Mouse (Mus musculus) CD4-positive, CD25-positive, alpha-beta regulatory T cell, adult 4 months (primary cell): ENCODE measurements around the gene Agap1. TPM values are rescaled to one million over a fixed set of nuclear protein-coding genes. Genes with fewer than 3 reads are reported as not detected.

Experiments
- ATAC-seq: one replicate; pipeline ENCODE4 v1.8.0; 2017
- polyA plus RNA-seq, 2 experiments: library from polyadenylated mRNA; unstranded; fragments of 100-300 nt; shearing (Covaris generic); gene quantifications; one replicate each; pipeline ENCODE4 v1.2.1; 2017

The Agap1 gene
- polyA plus RNA-seq, 2 experiments from 2014 or later, result 0.20 TPM; not detected in 1

DNA sequence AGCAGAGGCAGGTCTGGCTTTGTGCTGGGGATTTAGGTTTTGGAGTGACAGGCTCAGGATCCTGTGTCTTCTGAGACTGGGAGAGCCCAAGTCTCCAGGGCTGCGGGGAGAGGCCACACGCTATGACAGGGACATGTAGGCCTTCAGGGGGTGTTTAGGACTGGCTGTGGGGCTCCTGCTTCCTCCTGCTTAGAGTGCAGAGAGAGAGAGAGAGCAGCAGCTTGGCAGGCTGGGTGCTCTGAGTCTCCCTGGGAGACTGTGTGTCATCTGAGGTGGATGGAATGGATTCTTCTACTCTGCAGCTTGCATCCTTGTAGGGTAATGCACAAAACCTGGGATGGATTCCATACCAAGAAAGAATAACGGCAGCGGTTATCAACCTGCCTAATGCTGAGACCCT is 122.4 kb downstream of the Agap1 start:
- no peak for ATAC-seq

DNA sequence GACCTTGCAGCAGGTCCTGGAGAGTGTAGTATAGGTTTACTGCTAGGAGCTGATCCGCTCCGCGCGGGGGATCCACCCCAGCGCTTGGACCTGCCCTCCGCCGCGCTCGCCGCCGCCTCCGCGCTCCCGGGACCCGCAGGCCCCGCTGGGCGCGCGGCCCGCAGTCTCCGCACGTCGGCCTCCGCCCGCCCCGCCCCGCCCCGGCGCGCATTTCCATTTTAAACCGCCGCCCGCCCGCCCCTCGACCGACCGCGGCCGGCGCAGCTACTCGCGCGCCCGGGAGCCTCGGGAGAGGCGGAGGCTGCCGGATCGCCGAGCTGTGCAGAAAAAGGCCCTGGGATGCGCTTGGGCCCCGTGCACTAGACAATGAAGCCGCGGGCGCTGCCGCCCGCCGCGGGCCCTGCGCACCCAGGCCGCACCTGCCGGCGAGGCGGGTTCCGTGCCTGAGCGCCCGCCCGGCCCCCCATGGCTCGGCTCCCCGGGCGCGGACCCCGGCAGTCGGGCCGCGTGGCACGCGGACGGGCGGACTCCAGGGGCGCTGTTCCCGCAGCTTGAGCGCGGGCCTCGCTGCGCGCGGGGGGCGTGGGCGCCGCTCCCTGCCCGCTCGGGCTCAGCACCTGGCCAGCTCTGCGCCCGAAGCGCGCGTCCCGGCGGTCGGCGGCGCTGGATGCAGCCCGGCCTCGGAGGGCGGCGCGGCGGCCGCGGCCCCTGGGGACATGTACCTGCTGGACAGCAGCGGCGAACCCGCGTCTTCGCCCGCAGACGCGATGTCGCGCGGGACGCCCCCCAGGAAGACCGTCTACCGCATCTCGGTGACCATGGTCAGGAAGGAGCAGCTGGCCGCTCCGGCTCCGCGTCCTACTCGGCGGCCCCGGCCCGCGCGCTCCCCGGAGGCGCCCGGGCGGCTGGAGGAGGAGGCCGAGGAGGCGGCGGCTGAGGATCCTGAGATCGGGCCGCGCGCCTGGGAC is 125.7 kb downstream of the Agap1 start:
- no peak for ATAC-seq

DNA sequence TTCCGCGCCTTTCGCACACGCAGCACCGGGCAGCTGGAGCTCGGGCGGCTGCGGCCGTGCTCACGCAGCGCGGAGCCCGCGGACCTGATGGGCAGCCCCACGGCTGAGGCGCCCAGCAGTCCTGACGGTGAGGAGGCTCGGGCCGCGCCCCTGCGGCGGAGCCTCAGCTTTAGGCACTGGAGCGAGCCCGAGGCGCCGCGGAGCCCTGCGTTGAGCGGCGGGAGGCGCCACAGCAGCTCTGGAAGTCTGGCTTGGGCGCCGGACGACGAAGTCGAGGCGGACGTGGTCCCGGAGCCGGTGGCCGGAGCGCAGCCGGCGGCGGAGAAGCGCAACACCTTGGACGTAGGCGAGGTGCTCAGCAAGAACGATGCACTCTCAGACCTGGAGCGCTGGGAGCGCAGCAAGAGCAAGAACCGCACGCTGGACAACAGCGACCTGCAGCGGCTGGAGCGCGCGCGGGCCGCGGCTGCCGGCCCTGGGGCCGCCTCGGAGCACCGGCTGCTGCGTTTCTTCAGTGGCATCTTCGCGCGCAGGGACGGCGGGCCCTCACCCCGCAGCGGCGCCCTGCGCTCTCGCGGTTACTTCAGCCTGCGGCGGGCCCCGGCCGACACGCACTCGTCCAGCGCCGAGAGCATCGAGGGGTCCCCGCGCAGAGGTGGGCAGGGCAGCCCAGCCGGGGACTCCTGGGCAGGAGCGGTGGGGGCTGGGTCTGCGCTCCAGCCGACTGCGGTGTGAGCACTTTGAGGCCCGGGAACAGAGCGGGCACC is 126.6 kb downstream of the Agap1 start:
- ATAC-seq, result no peak

DNA sequence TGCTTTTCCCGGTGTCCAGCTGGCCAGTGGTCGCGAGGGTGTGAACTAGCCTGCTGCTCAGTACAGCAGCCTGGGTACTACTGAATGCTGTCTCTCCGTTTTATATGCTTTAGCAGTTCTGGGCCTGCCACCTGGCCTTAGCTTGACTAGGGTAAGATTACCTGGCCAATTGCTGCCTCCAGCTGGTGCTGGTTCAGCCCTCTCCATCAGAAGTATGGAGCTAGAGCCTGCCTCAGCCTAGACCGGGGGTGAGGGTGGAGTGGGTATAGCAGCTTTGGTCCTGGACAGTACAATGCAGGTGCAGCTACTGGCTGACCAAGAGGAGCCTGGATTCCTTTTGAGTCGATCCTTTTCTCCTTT is 127.1 kb downstream of the Agap1 start:
- ATAC-seq, result no peak

DNA sequence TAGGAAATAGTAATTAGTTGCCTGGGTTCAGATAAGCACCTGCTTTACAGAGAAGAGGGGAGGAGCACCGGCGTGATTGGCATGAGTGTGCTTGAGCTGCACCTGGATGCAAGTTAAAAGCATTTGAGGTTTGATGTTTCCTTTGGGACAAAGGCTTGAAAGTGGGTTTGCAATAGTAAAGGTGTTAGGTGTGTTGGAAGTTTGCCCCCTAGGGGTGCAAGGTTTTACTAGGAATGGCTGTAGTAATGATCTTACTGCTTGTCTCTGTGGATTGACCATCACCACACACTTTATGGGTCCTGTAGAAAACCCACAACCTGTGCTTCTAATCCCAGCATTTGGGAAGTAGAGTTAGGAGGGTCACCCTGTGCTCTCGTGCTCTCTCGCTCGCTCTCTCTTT is 128.8 kb downstream of the Agap1 start:
- no peak for ATAC-seq

DNA sequence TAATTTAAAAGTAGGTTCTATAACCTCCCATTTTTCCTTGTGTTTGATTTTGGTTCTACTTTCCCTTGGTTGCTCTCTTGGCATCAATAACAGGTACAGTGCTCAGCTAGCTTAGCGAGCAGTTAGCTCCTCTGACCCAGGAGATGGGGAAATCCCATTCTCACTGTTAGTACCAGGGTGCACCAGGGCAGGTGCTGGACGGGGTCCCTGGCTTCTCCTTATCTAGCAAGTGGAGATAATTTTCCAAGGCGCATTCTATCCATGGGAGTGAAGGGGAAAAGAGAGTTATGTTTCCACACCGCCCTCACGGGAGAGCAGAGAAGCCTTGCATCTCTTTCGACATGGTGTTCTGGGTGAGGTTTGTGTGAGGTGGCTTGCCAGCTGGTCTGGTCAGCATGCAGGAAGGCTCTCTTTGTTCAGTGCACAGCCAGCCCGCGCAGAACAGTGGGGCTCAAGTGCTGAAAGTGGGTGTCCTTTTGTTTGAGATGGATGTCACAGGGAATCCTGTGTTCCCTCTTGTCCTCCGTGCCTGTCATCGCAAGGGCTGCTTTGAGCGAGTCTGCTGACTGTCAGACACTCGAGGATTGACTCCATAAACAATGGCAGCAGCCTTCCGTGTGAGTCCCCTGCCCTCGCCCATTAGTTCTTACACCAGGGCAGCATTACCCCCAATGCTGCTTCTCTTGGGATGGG is 132.5 kb downstream of the Agap1 start:
- no peak for ATAC-seq

DNA sequence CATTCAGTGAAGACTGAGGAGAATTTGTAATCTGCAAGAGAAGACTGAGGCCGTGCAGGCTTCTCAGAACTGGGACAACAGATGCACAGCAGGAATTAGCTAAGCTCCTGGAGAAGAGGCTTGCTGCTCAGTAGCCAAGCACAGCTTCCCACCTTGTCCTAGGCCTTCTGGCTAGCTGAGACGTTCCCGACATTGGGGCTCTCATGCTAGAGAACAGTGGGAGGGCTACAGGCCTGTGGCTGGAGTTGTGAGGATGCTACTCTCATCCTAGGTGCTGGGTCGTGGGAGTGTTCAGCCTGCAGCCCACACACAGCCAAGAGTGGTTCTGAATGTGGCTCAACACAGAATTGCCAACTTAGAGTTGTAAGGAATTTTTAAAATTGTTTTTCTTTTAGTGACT is 133.5 kb downstream of the Agap1 start:
- no peak for ATAC-seq

DNA sequence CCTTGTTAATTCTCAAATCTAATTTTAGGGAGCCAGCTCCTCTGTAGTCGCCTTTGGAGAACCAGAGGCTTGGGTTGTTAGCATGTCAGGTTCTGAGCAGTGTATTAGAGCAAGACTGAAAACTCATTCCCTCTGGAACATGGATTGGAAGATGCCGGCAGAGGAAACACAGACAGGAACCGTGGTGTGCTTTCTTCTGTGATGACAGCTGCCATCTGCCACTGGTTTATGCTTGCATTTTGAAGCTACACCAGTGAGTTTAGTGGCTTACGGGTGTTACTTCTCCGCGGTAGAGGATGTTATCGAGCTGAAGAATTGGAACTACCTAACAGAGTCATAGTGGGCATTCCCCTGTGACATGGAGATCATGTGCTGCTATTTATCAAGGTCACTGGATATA is 136.4 kb downstream of the Agap1 start:
- no peak for ATAC-seq

DNA sequence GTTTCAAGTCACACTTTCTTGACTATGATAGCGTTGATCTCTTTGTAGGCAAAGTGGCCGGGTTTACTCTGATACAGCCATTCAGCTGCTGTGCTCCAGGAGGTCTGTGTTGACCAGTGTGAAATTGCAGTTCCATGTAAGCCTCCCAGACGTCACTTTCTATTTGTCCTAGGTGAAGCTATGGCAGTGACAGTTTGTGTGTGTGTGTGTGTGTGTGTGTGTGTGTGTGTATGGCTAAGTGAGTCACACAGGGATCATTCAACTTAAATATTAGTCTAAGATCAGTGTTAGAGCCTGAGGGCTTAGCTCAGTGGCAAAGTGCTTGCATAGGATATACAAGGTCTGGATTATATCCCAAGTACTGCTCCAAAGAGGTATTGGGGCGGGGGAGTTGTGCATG is 138.6 kb downstream of the Agap1 start:
- no peak for ATAC-seq

DNA sequence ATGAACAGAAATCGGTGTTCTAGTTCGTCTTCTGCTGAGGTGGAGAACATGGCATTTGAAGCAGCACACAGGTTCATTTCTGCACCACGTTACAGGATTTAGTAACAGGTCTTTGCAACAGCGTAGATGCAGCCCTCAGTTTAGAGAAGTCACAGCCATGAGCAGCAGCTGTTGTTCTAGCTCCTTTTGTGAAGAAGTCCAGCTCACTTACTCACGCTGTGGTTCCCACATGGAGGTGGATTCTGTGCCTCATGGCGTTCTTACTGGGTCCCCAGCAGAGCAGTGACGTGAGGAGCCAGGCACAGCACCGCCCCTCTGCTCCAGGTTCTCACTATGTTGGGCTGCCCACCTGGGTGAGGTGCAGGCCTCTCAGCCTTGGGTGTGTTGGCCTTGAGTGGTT is 140.4 kb downstream of the Agap1 start:
- ATAC-seq, result no peak

DNA sequence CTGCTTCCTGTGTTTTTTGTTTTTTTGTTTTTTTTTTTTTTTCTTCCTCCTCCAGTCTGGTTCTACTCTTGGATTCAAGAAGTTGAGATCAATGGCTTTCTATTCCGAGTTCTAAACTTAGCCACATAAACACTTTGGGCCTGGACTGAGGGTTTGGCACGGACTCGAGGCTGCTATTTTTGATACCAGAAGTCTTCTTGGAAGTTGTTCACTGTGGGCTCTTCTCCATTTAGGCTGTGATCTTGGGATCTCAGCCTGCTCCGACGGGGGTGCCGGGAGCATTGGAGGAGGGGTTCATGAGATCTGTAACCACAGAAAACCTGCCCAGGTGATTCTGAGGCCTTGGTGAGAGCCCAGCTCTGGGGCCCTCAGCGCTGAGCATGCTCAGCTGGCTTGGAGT is 140.8 kb downstream of the Agap1 start:
- ATAC-seq, result no peak

DNA sequence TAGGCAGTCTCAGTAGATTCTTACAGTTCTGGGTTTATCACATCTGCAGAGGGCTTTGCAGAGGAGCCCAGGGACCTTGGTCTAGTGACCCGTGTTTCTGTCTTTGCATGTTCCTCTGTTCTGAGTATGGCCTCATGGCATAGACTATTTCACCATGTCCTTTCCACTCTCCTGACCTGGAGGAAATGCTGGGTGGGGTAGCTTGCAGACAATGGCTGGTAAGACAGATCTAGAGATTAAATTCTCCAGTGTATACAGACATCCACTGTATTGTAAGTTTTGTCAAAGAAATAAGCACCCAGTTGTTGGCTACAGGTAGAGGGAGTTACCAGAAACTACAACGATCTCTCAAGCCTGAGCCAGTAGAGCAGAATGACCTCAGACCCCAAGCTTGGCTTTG is 141.6 kb downstream of the Agap1 start:
- no peak for ATAC-seq

DNA sequence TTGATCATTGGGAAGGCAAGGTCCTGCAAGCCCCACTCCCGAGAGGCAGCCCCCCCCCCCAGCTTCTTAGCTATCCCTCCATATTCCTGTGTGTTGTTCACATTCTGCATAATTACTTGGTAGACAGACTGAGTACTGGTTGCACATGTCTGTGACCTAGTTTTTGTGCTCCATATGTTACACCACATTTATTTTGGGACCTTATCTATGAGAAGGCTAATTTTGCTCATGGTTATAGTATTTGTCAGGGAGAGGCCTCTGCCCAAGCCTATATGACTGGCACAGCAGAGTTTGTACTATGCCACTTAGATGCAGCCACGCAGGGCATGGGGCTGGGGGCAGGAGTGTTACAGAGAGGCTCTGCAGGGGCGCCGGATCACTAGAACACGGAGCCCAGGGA is 144.3 kb downstream of the Agap1 start:
- no peak for ATAC-seq

DNA sequence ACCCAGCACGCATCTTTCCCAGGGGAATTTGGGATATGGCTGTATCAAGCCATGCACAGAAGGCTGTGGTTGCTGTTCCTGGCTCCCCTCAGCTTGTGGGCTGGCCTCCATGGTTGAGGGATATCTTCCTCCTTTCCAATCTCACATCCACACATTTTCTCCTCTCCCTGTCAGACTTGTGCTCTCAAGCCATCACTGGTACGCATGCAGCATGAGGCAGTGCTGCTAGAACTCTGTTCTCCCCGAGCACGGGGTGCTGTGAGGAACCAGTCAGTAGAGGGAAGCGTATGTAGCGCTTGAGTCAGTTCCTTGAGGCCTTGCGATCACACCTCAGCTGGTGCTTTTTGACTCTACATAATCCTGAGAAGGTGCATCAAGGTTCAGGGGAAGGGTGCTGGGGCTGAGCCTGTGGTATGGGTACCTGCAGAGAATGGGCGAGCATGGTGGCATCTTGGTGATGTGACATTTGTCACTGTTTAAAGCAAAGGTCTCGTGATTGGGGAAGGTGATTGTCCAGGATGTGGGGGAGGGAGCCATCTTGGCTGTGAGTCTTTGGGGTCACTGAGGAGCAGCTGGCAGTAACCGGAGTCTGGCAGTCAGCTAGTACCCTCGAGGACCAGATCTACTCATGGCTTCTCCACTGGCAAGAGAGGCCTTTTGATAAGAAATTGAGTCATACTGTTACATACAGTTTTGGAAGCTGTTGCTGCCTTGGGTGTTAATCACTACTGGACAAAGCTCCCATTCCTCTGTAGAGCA is 145.6 kb downstream of the Agap1 start:
- no peak for ATAC-seq

DNA sequence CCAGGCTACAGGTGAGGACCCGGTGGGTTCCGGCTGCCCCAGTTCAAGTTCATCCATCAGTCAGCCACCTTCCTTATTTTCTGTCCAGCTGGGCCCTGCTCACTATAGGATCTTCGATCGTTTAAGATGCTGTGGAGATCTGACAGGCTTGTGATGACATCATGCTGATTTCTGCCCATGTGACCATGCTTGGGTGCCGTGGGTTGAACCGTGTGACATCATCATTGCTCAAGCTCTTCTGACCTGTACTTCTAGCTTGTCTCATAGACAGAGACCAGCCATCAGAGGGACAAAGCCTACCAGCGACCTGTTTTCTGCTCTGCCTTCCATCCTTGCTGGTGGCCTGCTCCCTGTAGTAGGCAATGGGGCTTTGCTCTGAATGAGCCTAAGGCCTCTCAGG is 146.7 kb downstream of the Agap1 start:
- ATAC-seq, result no peak

DNA sequence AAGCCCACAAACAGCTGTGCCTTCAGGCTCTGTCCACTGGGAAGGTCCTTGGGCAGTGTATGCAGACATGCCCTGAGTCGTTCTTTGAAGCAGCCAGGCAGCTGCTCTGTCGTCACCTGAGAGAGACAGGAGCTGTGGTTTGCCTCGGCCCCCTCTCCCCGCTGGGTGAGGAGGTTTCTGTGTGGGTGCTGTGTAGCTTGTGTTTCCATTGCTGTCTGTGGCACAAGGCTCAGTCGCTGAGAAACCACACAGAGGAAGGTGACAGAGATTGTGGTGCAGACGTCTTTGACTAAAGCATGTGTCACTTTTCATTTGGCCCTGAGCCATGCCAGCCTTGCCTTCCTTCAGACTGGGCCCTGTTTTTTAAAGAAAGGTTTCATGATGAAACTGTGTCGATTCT is 148.3 kb downstream of the Agap1 start:
- no peak for ATAC-seq

DNA sequence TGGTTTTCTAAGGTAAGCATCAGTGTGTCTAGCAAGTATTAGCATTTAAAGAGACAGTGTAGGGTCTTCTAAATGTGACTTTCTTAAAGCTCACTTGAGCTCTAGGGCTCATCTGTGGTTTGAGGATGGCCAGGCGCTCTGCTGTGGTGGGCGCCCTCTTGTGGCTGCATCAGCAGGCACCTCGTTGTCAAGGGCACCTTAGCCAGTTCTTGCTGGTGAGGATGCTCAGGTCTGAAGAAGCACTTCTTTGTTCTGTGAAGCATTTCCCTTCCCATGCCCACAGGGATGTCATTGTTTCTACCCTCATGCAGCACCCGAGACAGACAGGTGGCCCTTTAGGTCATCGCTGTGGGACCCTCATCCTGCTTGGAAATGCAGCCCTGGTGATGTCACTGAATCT is 152.0 kb downstream of the Agap1 start:
- ATAC-seq, result no peak

DNA sequence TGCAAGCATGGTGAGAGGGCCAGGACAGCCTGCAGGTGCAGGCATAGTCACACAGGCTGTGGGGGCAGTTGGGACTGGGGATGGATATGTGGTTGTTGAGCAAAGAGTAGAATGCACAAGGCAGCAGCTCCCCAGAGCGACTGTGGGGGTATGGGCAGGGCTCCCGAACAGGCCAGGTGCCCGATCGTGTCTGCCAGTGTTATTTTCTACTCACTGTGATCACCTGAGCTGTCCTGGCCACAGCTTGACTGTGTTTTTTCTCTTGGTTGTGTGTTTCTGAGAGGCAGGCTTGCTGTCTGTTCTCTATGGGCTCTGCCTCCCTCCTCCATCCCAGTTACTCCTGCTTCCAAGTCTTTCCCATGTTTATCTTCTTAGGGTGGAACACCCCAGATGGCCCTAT is 154.2 kb downstream of the Agap1 start:
- no peak for ATAC-seq

DNA sequence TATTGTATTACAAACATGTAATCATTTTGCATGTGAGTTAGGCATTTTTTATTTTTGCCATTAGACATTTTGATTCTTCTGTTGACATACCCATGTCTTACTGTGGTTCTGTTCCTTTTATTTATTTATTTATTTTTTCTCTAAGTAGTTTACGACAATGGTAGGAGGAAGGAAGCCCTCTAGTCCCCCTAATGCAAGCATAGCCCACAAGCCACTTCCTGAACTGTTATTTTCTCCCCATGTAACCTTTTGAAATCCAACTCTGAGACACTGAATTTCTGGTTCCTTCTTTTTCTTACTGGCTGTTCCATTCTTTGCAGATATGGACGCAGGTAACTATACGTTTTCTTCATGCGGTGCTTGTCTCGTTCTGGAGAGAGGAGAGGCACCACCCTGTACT is 155.4 kb downstream of the Agap1 start:
- no peak for ATAC-seq

DNA sequence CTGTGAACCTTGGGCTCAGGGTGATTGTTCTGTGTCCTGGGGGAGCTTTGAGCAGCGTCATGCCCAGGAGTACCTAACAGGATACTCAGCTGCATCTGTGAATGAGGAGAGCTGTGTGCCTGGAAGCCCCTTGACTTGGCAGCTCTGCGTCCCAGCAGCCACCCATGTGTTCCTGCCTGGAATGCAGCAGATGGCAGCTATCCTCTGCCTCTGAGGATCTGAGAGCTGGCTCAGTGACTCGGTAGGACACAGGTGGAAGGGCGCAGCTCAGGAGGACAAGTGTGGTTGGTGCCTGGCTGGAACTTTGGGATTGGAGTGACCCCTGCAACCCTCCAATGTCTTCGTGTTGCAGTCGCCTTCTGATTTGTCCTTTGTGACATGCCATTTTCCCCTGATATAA is 156.9 kb downstream of the Agap1 start:
- no peak for ATAC-seq

DNA sequence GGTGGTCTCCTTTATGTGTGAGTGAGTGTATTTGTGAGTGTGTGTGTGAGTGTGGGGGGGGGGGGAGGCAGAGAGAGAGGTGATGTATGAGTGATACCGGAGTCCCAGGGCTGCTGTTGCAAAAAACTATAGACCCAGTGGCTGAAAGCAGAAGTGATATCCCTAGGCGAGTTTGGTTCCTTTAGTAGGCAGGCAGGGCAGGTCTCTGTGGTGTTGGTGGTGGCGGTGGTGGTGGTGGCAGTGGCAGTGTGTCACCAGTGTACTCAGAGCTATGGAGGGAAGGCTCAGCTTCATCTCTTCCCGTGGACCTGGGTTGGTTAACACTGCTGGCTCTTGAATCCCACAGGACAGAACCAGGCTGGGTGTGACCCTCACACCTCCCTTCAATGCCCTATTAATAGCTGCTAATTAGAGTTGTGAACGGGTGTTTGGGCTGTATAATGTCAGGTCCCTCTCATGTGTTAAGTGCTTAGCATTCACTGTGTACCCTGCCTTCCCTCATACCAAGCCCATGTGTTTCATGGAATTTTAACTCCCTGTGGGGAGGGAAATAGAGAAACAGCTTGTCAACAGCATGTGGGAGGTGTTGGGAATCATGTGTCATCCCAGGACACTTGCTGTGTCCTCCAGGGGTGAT is 158.7 kb downstream of the Agap1 start:
- ATAC-seq, result no peak

DNA sequence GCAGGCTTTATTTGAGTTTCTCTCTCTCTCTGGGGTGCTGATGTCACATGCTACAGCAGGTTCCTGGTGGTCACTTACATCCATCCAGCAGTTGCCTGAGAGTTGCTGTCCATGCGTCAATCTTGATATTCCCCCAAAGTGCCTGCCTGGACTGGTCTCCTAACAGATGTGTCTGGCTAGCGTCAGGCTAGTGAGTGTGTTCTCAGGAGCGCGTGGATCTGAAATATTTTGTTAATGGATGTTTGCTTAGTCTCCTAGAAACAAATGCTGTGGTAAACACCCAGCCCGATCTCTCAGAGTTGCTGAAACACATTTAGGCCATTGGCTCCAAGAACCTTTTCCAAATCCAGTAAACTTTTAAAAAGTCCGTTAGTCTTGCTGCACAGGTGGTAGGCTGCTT is 161.9 kb downstream of the Agap1 start:
- no peak for ATAC-seq
